Mouse (Mus musculus) intestine, embryonic 16.5 days (tissue): ENCODE results near the gene Abhd14a. TPM values are rescaled to one million over a fixed set of nuclear protein-coding genes. Genes with fewer than 3 reads are reported as not detected.

Experiments
- ATAC-seq: fragments of 200-750 bp; cut with Nextera tagmentation; 2 replicates; pipeline ENCODE4 v1.8.0; 2017; ENCODE audit warnings: moderate TSS enrichment, moderate library complexity
- H3K27ac ChIP-seq: fragments of 300-500 bp; sonication (generic); 2 replicates; pipeline ENCODE4 v1.5.1; 2014; ENCODE audit warnings: mild to moderate bottlenecking, low read length
- H3K27me3 ChIP-seq: fragments of 300-500 bp; sonication (generic); replicated peaks from 2 replicates; pipeline ENCODE4 v1.6.1; 2014; ENCODE audit warnings: low read length, control low read depth, mixed read lengths; ENCODE audit not compliant: control insufficient read depth, insufficient read depth
- H3K36me3 ChIP-seq: fragments of 300-500 bp; sonication (generic); 2 replicates; pipeline ENCODE4 v1.6.1; 2014; ENCODE audit warnings: low read length, control low read depth; ENCODE audit not compliant: control insufficient read depth, insufficient read depth
- H3K4me1 ChIP-seq: fragments of 300-500 bp; sonication (generic); 2 replicates; pipeline ENCODE4 v1.6.1; 2014; ENCODE audit warnings: low read length, control low read depth, mixed read lengths; ENCODE audit not compliant: control insufficient read depth, insufficient read depth
- H3K4me2 ChIP-seq: fragments of 300-500 bp; sonication (generic); 2 replicates; pipeline ENCODE4 v1.6.1; 2014; ENCODE audit warnings: low read depth, low read length, control low read depth
- H3K4me3 ChIP-seq: fragments of 300-500 bp; sonication (generic); 2 replicates; pipeline ENCODE4 v1.5.1; 2014; ENCODE audit warnings: mild to moderate bottlenecking, low read length
- H3K9ac ChIP-seq: fragments of 300-500 bp; sonication (generic); 2 replicates; pipeline ENCODE4 v1.6.1; 2014; ENCODE audit warnings: low read depth, low read length
- H3K9me3 ChIP-seq: fragments of 300-500 bp; sonication (generic); 2 replicates; pipeline ENCODE4 v1.6.1; 2016; ENCODE audit warnings: low read length, control low read depth; ENCODE audit not compliant: control insufficient read depth
- WGBS: fragments of 180-500 bp; shearing (Covaris S2); extraction: QIAGEN DNeasy Blood & Tissue Kit; methylation state at CpG from one replicate; pipeline ENCODE4 v1.1.7; 2014; 5-methylcytosine and 5-hydroxymethylcytosine counted together
- polyA plus RNA-seq: library from polyadenylated mRNA; unstranded; fragments of >200 nt; fragmentation: Nextera tagmentation; extraction: Ambion mirVana; gene quantifications from 2 replicates; pipeline ENCODE4 v1.2.1, GENCODE M21; 2015

Abhd14a gene
- polyA plus RNA-seq, 1 experiment from 2014 or later, result 52.0 TPM

DNA sequence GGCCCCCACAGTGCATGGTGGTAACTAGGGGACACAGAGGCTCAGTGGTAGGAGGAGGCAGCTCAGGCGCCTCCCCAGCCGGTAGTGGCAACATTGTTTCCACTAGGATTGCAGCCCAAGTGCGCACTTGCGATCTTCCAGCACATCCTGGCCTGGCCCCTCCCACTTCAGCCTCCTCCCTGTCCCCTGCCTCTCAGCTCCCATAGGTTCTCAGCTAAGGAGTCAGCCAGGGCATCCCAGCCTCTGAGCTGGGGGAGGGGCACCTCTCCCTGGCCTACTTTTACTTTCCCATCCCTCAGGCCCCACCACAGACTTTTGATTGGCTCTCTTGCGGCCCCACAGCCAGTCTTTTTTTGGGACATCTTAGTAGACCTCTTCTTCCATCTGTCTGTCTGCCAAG lies 24.4 kb upstream of the Abhd14a start:
- Histone ChIP-seq H3K36me3 (no peaks in the 10 kb centered on the region), H3K9ac (no peak overlapping the region), H3K4me1 (peaks cover 43% of the 10 kb centered on the region), H3K4me3 (peak overlapping the region; percentile 13; the same call in 1 of the 2 replicates), H3K4me2 (peak overlapping the region; percentile 48), H3K27me3 (no peaks in the 10 kb centered on the region), H3K9me3 (no peaks in the 10 kb centered on the region), H3K27ac (no peak overlapping the region)
- WGBS, result 16% methylated on average over 5 of the region's 5 CpGs
- ATAC-seq, result peak; percentile 20; the same call in 1 of the 2 replicates

DNA sequence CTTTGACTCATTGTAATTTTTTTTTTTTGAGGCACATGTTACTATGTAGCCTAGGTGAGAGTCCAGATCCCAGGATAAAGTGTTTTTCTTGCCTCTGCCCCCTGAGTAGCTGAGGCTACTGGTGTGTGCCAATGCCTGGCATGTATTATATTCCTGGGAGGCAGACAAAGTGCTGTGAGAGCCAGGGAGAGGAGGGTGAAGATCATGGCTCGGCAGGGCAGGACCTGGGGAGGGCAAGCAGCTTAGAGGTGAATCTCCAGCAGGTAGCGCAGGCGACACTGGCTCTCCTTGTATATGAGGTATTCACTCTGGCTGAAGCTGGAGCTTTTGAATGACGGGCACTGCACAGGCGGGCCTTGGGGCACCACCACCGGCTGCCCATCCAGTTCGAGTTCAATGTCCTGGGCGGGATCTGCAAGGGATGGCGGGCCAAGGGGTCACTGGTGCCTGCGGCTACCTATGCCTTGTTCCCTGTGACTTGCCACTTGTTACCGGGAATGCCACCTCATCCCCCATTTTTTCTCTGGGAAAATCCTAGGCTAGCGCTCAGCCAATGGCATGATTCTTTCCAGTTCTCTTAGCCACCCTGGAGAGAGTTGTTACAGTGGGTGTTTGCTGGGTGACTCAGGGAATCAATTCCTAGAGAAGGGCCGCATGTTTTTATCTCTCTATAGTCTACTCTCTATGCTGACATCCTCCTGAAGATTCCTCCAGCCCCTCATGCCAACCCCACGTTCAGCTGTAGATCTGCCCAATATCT lies 23.7 kb upstream of the Abhd14a start:
- Histone ChIP-seq H3K27ac (no peak overlapping the region), H3K4me2 (peak overlapping the region; percentile 48), H3K9ac (no peak overlapping the region), H3K27me3 (no peaks in the 10 kb centered on the region; the same call in 1 of the 2 replicates), H3K4me3 (0 out of 2 replicates have a peak overlapping the region, but pooled peaks have one; percentile 13), H3K9me3 (no peaks in the 10 kb centered on the region), H3K4me1 (peaks cover 39% of the 10 kb centered on the region), H3K36me3 (no peaks in the 10 kb centered on the region)
- ATAC-seq, result no peak
- 70% methylated on average over 14 of the region's 14 CpGs for WGBS

DNA sequence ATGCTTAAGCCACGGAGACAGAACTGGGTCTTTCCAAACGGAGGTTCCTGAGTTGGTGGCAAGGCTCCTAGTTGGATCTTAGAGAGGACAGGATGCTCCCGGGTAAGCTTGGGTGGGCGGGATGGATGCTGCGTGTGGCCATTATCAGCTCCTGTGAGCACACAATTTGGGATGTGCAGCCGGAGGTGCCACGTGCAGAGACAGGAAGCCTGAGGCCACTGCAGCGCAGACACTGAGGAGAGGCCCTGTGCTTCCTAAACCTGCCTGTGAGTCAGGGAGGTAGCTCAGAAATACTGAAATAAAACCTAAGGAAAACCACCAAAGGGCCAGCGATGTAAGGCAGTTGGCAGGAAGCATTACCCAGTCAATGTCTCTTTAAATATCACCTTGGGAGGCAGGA lies 22.3 kb upstream of the Abhd14a start:
- ATAC-seq, result no peak
- no peak overlapping the region for H3K9ac ChIP-seq

DNA sequence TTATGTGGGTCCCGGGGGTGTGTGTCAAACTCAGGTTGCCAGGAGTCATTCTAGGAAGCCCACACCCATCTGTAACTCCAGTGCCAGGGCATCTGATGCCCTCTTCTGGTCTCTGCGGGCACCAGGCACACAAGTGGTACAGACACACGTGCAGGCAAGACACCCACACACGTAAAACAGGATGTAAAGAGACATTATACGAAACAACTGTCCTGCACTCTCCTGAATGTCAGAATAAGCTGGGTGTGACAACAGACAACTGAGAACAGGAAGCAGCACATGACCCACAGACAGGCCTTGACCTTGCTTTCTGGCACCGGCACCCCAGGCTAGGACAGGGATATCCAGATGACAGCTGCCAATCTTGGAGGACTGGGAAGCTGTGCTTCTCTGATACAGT lies 21.8 kb upstream of the Abhd14a start:
- Histone ChIP-seq H3K27me3 (peaks cover 17% of the 10 kb centered on the region), H3K9me3 (no peaks in the 10 kb centered on the region), H3K4me1 (peaks cover 34% of the 10 kb centered on the region), H3K27ac (no peak overlapping the region), H3K9ac (no peak overlapping the region), H3K36me3 (no peaks in the 10 kb centered on the region), H3K4me2 (no peak overlapping the region), H3K4me3 (no peak overlapping the region)
- 72% methylated on average over 6 of the region's 6 CpGs for WGBS
- no peak for ATAC-seq

More for the DNA sequence above, 22.3 kb upstream of the Abhd14a start:
- Histone ChIP-seq H3K27me3 (peaks cover 12% of the 10 kb centered on the region), H3K36me3 (no peaks in the 10 kb centered on the region), H3K27ac (no peak overlapping the region), H3K4me1 (peaks cover 34% of the 10 kb centered on the region), H3K4me3 (no peak overlapping the region), H3K9me3 (no peaks in the 10 kb centered on the region), H3K4me2 (no peak overlapping the region)
- 76% methylated on average over 9 of the region's 9 CpGs for WGBS

DNA sequence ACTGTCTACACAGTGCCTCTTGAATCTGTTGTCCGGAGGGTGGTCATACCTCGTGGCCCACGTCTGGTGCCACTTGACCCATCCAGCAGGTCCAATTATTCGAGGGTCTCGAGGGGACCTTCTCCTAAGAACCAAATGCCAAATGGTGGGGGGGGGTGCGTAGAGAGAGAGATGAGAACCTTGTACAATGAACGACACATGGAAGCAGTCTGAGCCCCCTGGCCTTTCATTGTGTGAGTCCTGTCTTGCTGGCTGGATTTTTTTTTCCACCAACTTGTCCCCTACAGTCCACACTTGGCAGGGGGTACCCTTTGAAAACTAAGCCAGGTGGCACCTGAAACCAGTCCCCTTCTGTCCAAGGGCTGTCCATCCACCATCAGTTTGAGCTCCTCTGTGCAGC lies 20.3 kb upstream of the Abhd14a start:
- Histone ChIP-seq H3K4me3 (no peak overlapping the region), H3K4me1 (peaks cover 25% of the 10 kb centered on the region), H3K27me3 (peaks cover 21% of the 10 kb centered on the region), H3K9ac (no peak overlapping the region), H3K27ac (no peak overlapping the region), H3K4me2 (no peak overlapping the region), H3K9me3 (no peaks in the 10 kb centered on the region), H3K36me3 (no peaks in the 10 kb centered on the region)
- 93% methylated on average over 7 of the region's 7 CpGs for WGBS
- ATAC-seq, result no peak

DNA sequence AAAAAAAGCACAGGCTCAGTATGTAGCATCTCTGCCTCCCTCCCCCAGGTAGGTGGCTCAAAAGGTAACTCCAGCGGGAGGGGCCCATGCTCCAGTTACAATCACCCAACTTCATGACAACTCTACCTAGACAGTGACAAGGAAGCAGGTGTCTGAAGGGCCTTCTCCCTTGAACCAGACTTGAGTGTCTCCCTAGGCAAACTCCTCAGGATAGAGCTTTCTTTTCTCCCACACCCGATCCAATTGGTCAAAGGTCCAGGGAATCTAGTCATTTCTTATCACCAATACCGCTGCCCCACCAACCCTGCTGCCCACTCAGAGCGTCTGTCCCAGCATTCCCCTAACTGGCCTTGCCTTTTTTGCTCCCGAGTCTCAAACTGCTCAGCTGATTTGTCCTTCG lies 19.2 kb upstream of the Abhd14a start:
- no peak overlapping the region for H3K4me2 ChIP-seq
- ATAC-seq, result no peak
- H3K9ac ChIP-seq, result no peak overlapping the region
- H3K27me3 ChIP-seq, result peaks cover 21% of the 10 kb centered on the region
- H3K36me3 ChIP-seq, result no peaks in the 10 kb centered on the region
- H3K27ac ChIP-seq, result no peak overlapping the region
- no peak overlapping the region for H3K4me3 ChIP-seq
- H3K4me1 ChIP-seq, result peaks cover 18% of the 10 kb centered on the region
- 81% methylated on average over 6 of the region's 6 CpGs for WGBS
- H3K9me3 ChIP-seq, result no peaks in the 10 kb centered on the region

DNA sequence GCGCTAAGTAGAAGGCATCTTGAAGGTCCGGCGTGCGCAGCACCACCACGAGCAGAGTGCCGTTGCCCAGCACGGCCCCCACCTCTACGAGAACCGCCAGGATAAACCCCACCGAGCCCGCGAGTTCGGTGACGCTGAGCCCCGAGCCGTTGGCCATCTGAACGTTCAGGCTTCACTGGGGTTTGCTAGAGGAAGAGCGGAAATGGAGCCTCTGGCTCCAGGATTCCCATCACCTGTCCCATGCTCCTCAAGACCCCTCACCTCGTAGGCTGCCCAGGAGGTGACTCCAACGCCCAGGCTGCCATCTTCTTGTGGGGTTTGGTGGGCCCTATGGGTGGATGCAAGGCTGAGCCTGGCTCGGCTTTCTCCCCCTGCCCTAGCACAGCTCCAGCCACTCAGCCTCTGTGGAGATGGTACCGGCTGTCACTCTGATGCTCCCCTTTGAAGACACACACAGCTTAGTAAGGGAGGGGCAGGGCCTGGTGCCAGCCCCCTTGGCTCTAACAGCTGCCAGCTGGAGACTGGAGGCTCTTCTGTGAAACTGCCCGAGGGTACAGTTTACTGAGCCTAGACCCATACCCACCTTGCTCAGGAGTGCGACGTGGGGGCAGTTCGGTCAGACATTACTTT lies 18.2 kb upstream of the Abhd14a start, which contains the start of gene Gpr62:
Gene Gpr62, minus strand, starts transcription at position 368 of the 630 bp plus-strand sequence.
- no peak for ATAC-seq
- Histone ChIP-seq H3K4me1 (peaks cover 15% of the 10 kb centered on the region), H3K36me3 (no peaks in the 10 kb centered on the region), H3K9ac (peak within 1 kb of the TSS; percentile 72), H3K27me3 (peaks cover 21% of the 10 kb centered on the region), H3K4me3 (peak within 1 kb of the TSS; percentile 67), H3K27ac (no peak within 1 kb of the TSS; the same call in 1 of the 2 replicates), H3K9me3 (no peaks in the 10 kb centered on the region), H3K4me2 (peak within 1 kb of the TSS; percentile 98)
- 32% methylated on average over 26 of the region's 26 CpGs for WGBS

DNA sequence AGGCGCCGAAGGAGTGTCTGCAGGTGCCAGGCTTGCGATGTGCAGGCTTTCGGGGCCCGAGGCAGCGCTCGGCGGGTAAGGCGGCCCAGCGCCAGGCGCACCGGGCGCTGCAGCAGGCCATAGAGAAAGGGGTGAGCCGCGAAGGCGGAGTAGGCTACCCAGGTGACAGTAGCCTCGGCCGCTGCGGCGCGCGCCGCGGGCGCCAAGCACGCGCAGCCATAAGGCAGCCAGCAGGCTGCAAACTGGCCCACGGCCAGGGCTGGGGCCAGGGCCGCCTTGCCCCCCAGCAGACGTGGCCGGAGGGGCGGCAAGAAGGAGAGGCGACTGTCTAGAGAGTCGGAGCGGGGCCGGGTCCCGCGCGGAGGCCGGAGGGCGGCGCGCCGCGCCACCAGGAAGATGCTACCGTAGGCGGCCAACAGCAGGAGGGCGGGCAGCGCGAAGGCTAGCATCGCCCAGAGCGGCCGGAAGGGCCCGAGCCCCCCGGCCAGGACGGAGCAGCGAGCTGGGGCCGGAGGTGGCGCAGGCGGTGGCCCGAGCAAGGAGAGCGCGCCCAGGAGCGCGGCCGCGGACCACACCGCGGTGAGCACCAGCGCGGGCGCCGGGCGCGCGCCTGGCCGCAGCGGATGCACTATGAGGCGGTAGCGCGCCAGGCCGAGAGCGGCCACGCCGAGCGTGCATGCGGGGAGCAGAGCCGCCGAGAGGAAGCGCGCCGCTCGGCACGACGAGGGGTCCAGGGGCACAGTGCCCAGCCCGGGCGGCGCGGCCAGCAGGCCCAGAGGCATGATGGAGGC lies 17.5 kb upstream of the Abhd14a start:
- Histone ChIP-seq H3K27me3 (peaks cover 21% of the 10 kb centered on the region), H3K9me3 (no peaks in the 10 kb centered on the region), H3K4me2 (peak overlapping the region; percentile 98), H3K27ac (no peak overlapping the region; the same call in 1 of the 2 replicates), H3K4me3 (peak overlapping the region; percentile 67), H3K36me3 (no peaks in the 10 kb centered on the region), H3K9ac (peak overlapping the region; percentile 72), H3K4me1 (peaks cover 15% of the 10 kb centered on the region)
- WGBS, result 2% methylated on average over 97 of the region's 99 CpGs
- peak; percentile 65 for ATAC-seq
